Mouse (Mus musculus) heart, postnatal 25 days (tissue): ENCODE results near the gene Syncrip. TPM values are rescaled to one million over a fixed set of nuclear protein-coding genes. Genes with fewer than 3 reads are reported as not detected.

Experiments
- DNase-seq: peaks from one replicate; pipeline ENCODE4 v3.0.0; 2022; ENCODE audit warnings: low spot score
- intact Hi-C: fragments of 180-260 bp; cut with DNase I; formaldehyde crosslinking; loops from one replicate; pipeline ENCODE4 v1.15.1; 2025
- total RNA-seq, 2 experiments: library from RNA; stranded (reverse); gene quantifications; 2 replicates each; pipeline ENCODE4 v1.2.3; 2021

Syncrip gene
- total RNA-seq, 2 experiments from 2014 or later: 53.0 to 64.1 TPM

DNA sequence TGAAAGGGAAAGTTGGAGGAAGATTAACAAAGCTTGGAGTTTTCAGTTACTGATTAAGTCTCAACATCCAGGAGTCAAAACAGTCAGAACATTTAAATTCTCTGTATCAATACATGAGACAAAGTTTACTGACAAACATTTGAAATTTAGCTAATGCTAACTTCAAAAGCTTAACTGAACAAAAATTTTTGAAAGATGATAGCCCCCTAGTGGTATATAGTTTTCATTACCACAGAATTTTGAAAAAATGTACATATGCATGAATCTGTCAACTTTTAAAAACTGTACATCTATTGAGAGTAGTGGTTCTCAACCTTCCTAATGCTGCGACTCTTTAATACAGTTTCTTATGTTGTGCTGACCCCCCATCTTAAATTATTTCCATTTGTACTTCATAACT is 83.9 kb downstream of the Syncrip start:
- intact Hi-C loops: loop anchor here (2.0 kb wide), 1 partner anchor 158 kb away; no protein-coding TSS in a partner anchor
- no peak for DNase-seq

Other genes starting within 250 kb of the Syncrip start
- gene Nt5e, start 155.4 kb downstream of the Syncrip start, total RNA-seq: 10 to 100 TPM; 13.3 to 13.9 TPM
- 10 to 100 TPM; 24.5 to 25.6 TPM for gene Snx14, start 43.6 kb downstream of the Syncrip start, total RNA-seq
- gene Gm20537, start 26.0 kb downstream of the Syncrip start, total RNA-seq: not detected
- gene Zfp949, start 65.4 kb upstream of the Syncrip start, total RNA-seq: 1 to 10 TPM; 6.0 to 9.6 TPM
- gene Trim43a, start 98.3 kb upstream of the Syncrip start, total RNA-seq: under 1 TPM in 1 of 2 experiments, not detected in 1; 0.17 TPM
- 10 to 100 TPM; 14.6 to 15.5 TPM for gene Mthfsl, start 237.7 kb upstream of the Syncrip start, total RNA-seq
- gene Bcl2a1d, start 249.3 kb upstream of the Syncrip start, total RNA-seq: under 1 TPM; 0.34 to 0.70 TPM